ENCODE assay signal across 12 mouse cellular contexts in genomic region chr12:103328448-103329191, GRCm38 (mm10). TPM values are rescaled to one million over a fixed set of nuclear protein-coding genes. Genes with fewer than 3 reads are reported as not detected.
DNase-seq lines count a peak whose midpoint lies in the region; ATAC-seq lines count a peak whose summit lies in the region.
"Had no signal": no experiment of that assay in that cellular context is flagged by ENCODE, and none has a peak within 500 bp of the region (broad histone marks: within the 10 kb centered on the region; RNA-seq: fewer than 3 reads in every experiment).

No protein-coding gene starts in this region.

- peak overlapping the region; percentile 38; the same call in 1 of the 2 replicates for H3K9ac ChIP-seq in heart, embryonic 14.5 days (ENCODE audit: low read length)
- H3K9ac ChIP-seq in limb, embryonic 15.5 days = no peak overlapping the region
- H3K9ac ChIP-seq in midbrain, embryonic 16.5 days (ENCODE audit: low read depth, low read length) = no peak overlapping the region
- H3K9ac ChIP-seq in forebrain, embryonic 12.5 days = no peak overlapping the region
- H3K9ac ChIP-seq: forebrain, embryonic 13.5 days; hindbrain, embryonic 14.5 days had no signal

- peaks cover 97% of the 10 kb centered on the region for H3K36me3 ChIP-seq in heart, embryonic 14.5 days (ENCODE audit: control insufficient read depth, insufficient read depth, low read length)
- H3K36me3 ChIP-seq in limb, embryonic 15.5 days = no peaks in the 10 kb centered on the region
- no peaks in the 10 kb centered on the region for H3K36me3 ChIP-seq in midbrain, embryonic 16.5 days (ENCODE audit: control insufficient read depth, insufficient read depth, low read length)
- H3K36me3 ChIP-seq in forebrain, embryonic 12.5 days (replicated peaks) = no peaks in the 10 kb centered on the region

- H3K4me3 ChIP-seq in heart, embryonic 14.5 days (ENCODE audit: control insufficient read depth in 1 of 2, insufficient read depth in 1 of 2, low read depth in 1 of 2, low read length in 2 of 2) = no peak overlapping the region
- no peak overlapping the region for H3K4me3 ChIP-seq in limb, embryonic 15.5 days
- H3K4me3 ChIP-seq in midbrain, embryonic 16.5 days (ENCODE audit: low read depth, low read length) = no peak overlapping the region
- H3K4me3 ChIP-seq in forebrain, embryonic 12.5 days (replicated peaks) = no peak overlapping the region
- H3K4me3 ChIP-seq: forebrain, embryonic 13.5 days; megakaryocyte, embryonic 14.5 days had no signal

- H3K4me2 ChIP-seq in heart, embryonic 14.5 days (ENCODE audit: low read length) = 0 out of 2 replicates have a peak overlapping the region, but pooled peaks have one; percentile 11
- H3K4me2 ChIP-seq in limb, embryonic 15.5 days = no peak overlapping the region
- no peak overlapping the region for H3K4me2 ChIP-seq in midbrain, embryonic 16.5 days (ENCODE audit: low read length)
- no peak overlapping the region for H3K4me2 ChIP-seq in forebrain, embryonic 12.5 days
- H3K4me2 ChIP-seq: forebrain, embryonic 13.5 days; hindbrain, embryonic 14.5 days had no signal

- WGBS in heart, embryonic 14.5 days = 40% methylated on average over 7 of the region's 7 CpGs
- WGBS in limb, embryonic 15.5 days = 51% methylated on average over 7 of the region's 7 CpGs
- WGBS in midbrain, embryonic 16.5 days = 66% methylated on average over 7 of the region's 7 CpGs
- WGBS in forebrain, embryonic 12.5 days = 68% methylated on average over 7 of the region's 7 CpGs

- H3K4me1 ChIP-seq in heart, embryonic 14.5 days (ENCODE audit: control insufficient read depth in 2 of 2, insufficient read depth in 2 of 2, low read length in 2 of 2) = peaks cover 20 to 51% of the 10 kb centered on the region in 2 experiments; a peak in 3 of 4 replicates
- peaks cover 16% of the 10 kb centered on the region for H3K4me1 ChIP-seq in limb, embryonic 15.5 days
- 0 out of 2 replicates have a peak, but pooled peaks cover 2% of the 10 kb centered on the region for H3K4me1 ChIP-seq in midbrain, embryonic 16.5 days (ENCODE audit: control insufficient read depth, insufficient read depth, low read length)
- H3K4me1 ChIP-seq in forebrain, embryonic 12.5 days = peaks cover 17% of the 10 kb centered on the region

- DNase-seq in cerebellum, postnatal 10 days = peak; percentile 45 to 51
- DNase-seq in cerebellum, adult 18-20 months = no peak
- peak; percentile 6 for DNase-seq in 3T3-L1 (ENCODE audit: low read depth, low spot score)
- DNase-seq in urinary bladder, postnatal 4 days (ENCODE audit: low spot score in 2 of 2) = no peak
- DNase-seq: B cell, adult 2 months had no signal

- no peaks in the 10 kb centered on the region for H3K9me3 ChIP-seq in heart, embryonic 14.5 days (ENCODE audit: control insufficient read depth, low read length)
- H3K9me3 ChIP-seq in limb, embryonic 15.5 days = no peaks in the 10 kb centered on the region
- no peaks in the 10 kb centered on the region for H3K9me3 ChIP-seq in midbrain, embryonic 16.5 days (replicated peaks; ENCODE audit: control insufficient read depth, low read length, poor library complexity, severe bottlenecking)
- H3K9me3 ChIP-seq in forebrain, embryonic 12.5 days = no peaks in the 10 kb centered on the region
- H3K9me3 ChIP-seq: forebrain, embryonic 13.5 days had no signal

- no peak for ATAC-seq in heart, embryonic 14.5 days (ENCODE audit: insufficient number of reproducible peaks, insufficient read depth, low FRiP score, low read depth)
- ATAC-seq in limb, embryonic 15.5 days (ENCODE audit: insufficient number of reproducible peaks, low FRiP score, low TSS enrichment, low read depth) = peak; percentile 27; the same call in 1 of the 2 replicates
- no peak for ATAC-seq in midbrain, embryonic 16.5 days
- ATAC-seq in forebrain, embryonic 12.5 days (ENCODE audit: low FRiP score) = no peak
- ATAC-seq: forebrain, embryonic 13.5 days had no signal

- peak overlapping the region in 1 of 2 experiments; percentile 38; a peak in 2 of 4 replicates for H3K27ac ChIP-seq in heart, embryonic 14.5 days (replicated peaks in 1 of 2; ENCODE audit: control insufficient read depth in 1 of 2, insufficient read depth in 1 of 2, low read depth in 2 of 2, low read length in 2 of 2)
- H3K27ac ChIP-seq in limb, embryonic 15.5 days = no peak overlapping the region
- no peak overlapping the region for H3K27ac ChIP-seq in midbrain, embryonic 16.5 days (ENCODE audit: low read length)
- no peak overlapping the region for H3K27ac ChIP-seq in forebrain, embryonic 12.5 days
- H3K27ac ChIP-seq: forebrain, embryonic 13.5 days; hindbrain, embryonic 14.5 days had no signal

- 0 out of 2 replicates have a peak, but pooled peaks cover 9% of the 10 kb centered on the region for H3K27me3 ChIP-seq in heart, embryonic 14.5 days (ENCODE audit: control insufficient read depth, insufficient read depth, low read length)
- H3K27me3 ChIP-seq in limb, embryonic 15.5 days = peaks cover 19% of the 10 kb centered on the region
- no peaks in the 10 kb centered on the region; the same call in 1 of the 2 replicates for H3K27me3 ChIP-seq in midbrain, embryonic 16.5 days (ENCODE audit: control insufficient read depth, insufficient read depth, low read depth, low read length)
- H3K27me3 ChIP-seq in forebrain, embryonic 12.5 days = peaks cover 20% of the 10 kb centered on the region

RNA-seq across cellular contexts. Expression of gene Fam181a, which starts 17.8 kb away (rescaled TPM):
- 0.19 TPM in 1 of 2 replicates, not detected in the other for polyA plus RNA-seq in heart, embryonic 14.5 days (2014; fragmentation: Nextera tagmentation; extraction: Ambion mirVana)
- polyA plus RNA-seq in limb, embryonic 15.5 days (2015; fragmentation: Nextera tagmentation; extraction: Ambion mirVana) = not detected in 2 replicates
- 5.3 and 7.7 TPM in 2 replicates for polyA plus RNA-seq in midbrain, embryonic 16.5 days (2015; fragmentation: Nextera tagmentation; extraction: Ambion mirVana)
- 14.1 and 17.4 TPM in 2 replicates for polyA plus RNA-seq in forebrain, embryonic 12.5 days (2016; fragmentation: Nextera tagmentation; extraction: Ambion mirVana)

RNA-seq across cellular contexts. Expression of gene Asb2, which starts 27.2 kb away (rescaled TPM):
- polyA plus RNA-seq in heart, embryonic 14.5 days (2014; fragmentation: Nextera tagmentation; extraction: Ambion mirVana) = 235 and 254 TPM in 2 replicates
- polyA plus RNA-seq in limb, embryonic 15.5 days (2015; fragmentation: Nextera tagmentation; extraction: Ambion mirVana) = 5.9 and 18.6 TPM in 2 replicates
- 0.80 and 0.82 TPM in 2 replicates for polyA plus RNA-seq in midbrain, embryonic 16.5 days (2015; fragmentation: Nextera tagmentation; extraction: Ambion mirVana)
- 0.56 and 0.65 TPM in 2 replicates for polyA plus RNA-seq in forebrain, embryonic 12.5 days (2016; fragmentation: Nextera tagmentation; extraction: Ambion mirVana)

RNA-seq across cellular contexts. Expression of gene Otub2, which starts 59.9 kb away (rescaled TPM):
- 13.8 and 14.8 TPM in 2 replicates for polyA plus RNA-seq in heart, embryonic 14.5 days (2014; fragmentation: Nextera tagmentation; extraction: Ambion mirVana)
- 9.8 and 10.8 TPM in 2 replicates for polyA plus RNA-seq in limb, embryonic 15.5 days (2015; fragmentation: Nextera tagmentation; extraction: Ambion mirVana)
- polyA plus RNA-seq in midbrain, embryonic 16.5 days (2015; fragmentation: Nextera tagmentation; extraction: Ambion mirVana) = 23.5 and 24.4 TPM in 2 replicates
- polyA plus RNA-seq in forebrain, embryonic 12.5 days (2016; fragmentation: Nextera tagmentation; extraction: Ambion mirVana) = 13.7 and 15.1 TPM in 2 replicates

Comparison
In these comparisons a context has a peak if more than half of its experiments do, and no peak if none do; other contexts are left out.
1. DNase-seq: peak in cerebellum, postnatal 10 days (2 of 2) and 3T3-L1 (single experiment); none in cerebellum, adult 18-20 months (0 of 2) and urinary bladder, postnatal 4 days (0 of 2).
2. RNA of gene Asb2, which starts 27.2 kb away (polyA plus RNA-seq): 235 to 254 TPM in heart, embryonic 14.5 days; 5.9 to 18.6 TPM in limb, embryonic 15.5 days, 0.80 to 0.82 TPM in midbrain, embryonic 16.5 days and 0.56 to 0.65 TPM in forebrain, embryonic 12.5 days; every median in the first group is over 10 times any median in the second.